Mouse (Mus musculus) kidney, adult 2 months (tissue): ENCODE measurements around the gene Nsun3.

Experiments
- CTCF ChIP-seq: fragments of 200-500 bp; conservative IDR thresholded peaks from 2 replicates; pipeline ENCODE4 v1.5.1; 2011; ENCODE audit warnings: low read depth, mild to moderate bottlenecking, control low read depth, low read length, moderate library complexity, mixed read lengths; ENCODE audit not compliant: insufficient read depth, insufficient read length
- POLR2A ChIP-seq: fragments of 200-500 bp; IDR thresholded peaks from one replicate; pipeline ENCODE4 v1.6.1; 2011; ENCODE audit warnings: low read depth, low read length, control low read depth

GRCm38 (mm10) chr16:62690436-62690835 is 96.2 kb downstream of the Nsun3 start:
- TF ChIP-seq POLR2A (no peak), CTCF (no peak)
